Mouse (Mus musculus) hindbrain, postnatal 0 days (tissue): ENCODE measurements around the gene Izumo4. TPM values are rescaled to one million over a fixed set of nuclear protein-coding genes. Genes with fewer than 3 reads are reported as not detected.
A peak's percentile ranks its signal among the peaks of the same experiment; 100 is the strongest.

ENCODE experiments used
- ATAC-seq: fragments of 200-750 bp; cut with Nextera tagmentation; 2 replicates; pipeline ENCODE4 v1.8.0; 2017; ENCODE audit warnings: mild to moderate bottlenecking, moderate TSS enrichment, moderate library complexity
- DNase-seq: peaks from one replicate; pipeline ENCODE4 v3.0.0-alpha.2; 2015; ENCODE audit warnings: low spot score
- H3K27ac ChIP-seq: fragments of 300-500 bp; sonication (generic); 2 replicates; pipeline ENCODE4 v1.5.1; 2014; ENCODE audit warnings: mild to moderate bottlenecking
- H3K27me3 ChIP-seq: fragments of 300-500 bp; sonication (generic); 2 replicates; pipeline ENCODE4 v1.6.1; 2014; ENCODE audit warnings: low read length, mixed read lengths; ENCODE audit not compliant: insufficient read depth
- H3K36me3 ChIP-seq: fragments of 300-500 bp; sonication (generic); 2 replicates; pipeline ENCODE4 v1.6.1; 2014; ENCODE audit warnings: low read length, mixed read lengths; ENCODE audit not compliant: insufficient read depth
- H3K4me1 ChIP-seq: fragments of 300-500 bp; sonication (generic); 2 replicates; pipeline ENCODE4 v1.6.1; 2014; ENCODE audit warnings: antibody characterized with exemption, low read length, mixed read lengths; ENCODE audit not compliant: insufficient read depth
- H3K4me2 ChIP-seq: fragments of 300-500 bp; sonication (generic); 2 replicates; pipeline ENCODE4 v1.6.1; 2014; ENCODE audit warnings: low read depth, mild to moderate bottlenecking, low read length, moderate library complexity, mixed read lengths
- H3K4me3 ChIP-seq: fragments of 300-500 bp; sonication (generic); 2 replicates; pipeline ENCODE4 v1.5.1; 2014; ENCODE audit warnings: low read length
- H3K9ac ChIP-seq: fragments of 300-500 bp; sonication (generic); replicated peaks from 2 replicates; pipeline ENCODE4 v1.6.1; 2014; ENCODE audit warnings: mild to moderate bottlenecking, low read length, moderate library complexity, mixed read lengths
- H3K9me3 ChIP-seq: fragments of 300-500 bp; sonication (generic); 2 replicates; pipeline ENCODE4 v1.6.1; 2016; ENCODE audit warnings: low read length, mixed read lengths
- CTCF ChIP-seq: IDR thresholded peaks from 2 replicates; pipeline ENCODE4 v1.5.1; 2016; ENCODE audit warnings: antibody characterized with exemption, control low read depth, low read depth
- WGBS: fragments of 180-500 bp; shearing (Covaris S2); extraction: QIAGEN DNeasy Blood & Tissue Kit; methylation state at CpG from one replicate; pipeline ENCODE4 v1.1.7; 2014; 5-methylcytosine and 5-hydroxymethylcytosine counted together
- polyA plus RNA-seq: library from polyadenylated mRNA; unstranded; fragments of >200 nt; fragmentation: Nextera tagmentation; extraction: Ambion mirVana; gene quantifications from 2 replicates; pipeline ENCODE4 v1.2.1, GENCODE M21; 2015
- total RNA-seq: library from RNA; depleted of rRNA; stranded (reverse); fragments of >200 nt; gene quantifications from 2 replicates; pipeline ENCODE4 v1.2.3, GENCODE M21; 2014

Izumo4 gene
- total and polyA plus RNA-seq, 2 experiments from 2014 or later = 31.1 to 46.7 TPM

DNA sequence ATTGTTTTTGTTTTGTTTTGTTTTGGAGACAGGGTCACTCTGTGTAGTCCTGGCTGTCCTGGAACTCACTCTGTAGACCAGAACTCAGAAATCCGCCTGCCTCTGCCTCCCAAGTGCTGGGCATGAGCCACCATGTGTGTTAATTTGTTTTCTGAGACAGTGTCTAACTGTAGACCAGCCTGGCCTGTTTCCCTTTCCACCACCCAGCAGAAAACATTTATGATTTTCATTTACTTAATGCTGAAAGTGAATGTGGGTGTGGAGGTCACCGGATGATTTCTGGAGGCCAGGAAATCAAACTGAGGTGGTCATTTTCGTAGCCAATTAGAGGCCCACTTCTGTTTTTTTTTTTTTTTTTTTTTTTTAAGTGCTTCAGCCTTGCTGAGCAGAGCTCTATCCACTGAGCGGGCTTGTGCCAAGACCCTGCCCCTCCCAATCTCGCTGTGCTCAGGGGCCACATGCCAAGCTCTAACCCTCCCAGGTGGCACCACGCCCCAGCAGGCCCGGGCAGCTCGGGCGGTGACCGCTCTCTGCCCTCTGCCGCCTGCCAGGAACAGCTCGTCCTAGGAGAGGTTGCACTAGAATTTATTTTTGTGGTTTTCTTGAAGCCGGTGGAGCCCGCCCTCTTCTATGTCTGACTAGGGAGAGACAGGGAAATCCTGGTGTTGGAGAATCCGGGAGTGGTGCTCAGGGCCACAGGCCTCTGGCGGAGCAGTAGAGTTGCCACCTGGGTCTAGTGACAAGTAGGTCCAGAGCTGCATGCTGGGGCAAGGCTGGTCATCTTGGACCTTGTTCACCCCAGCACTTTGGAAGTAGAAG, 37.6 kb upstream of the Izumo4 start:
- H3K9me3 ChIP-seq = no peaks in the 10 kb centered on the region
- H3K36me3 ChIP-seq = peaks cover 33% of the 10 kb centered on the region
- 0 out of 2 replicates have a peak overlapping the region, but pooled peaks have one; percentile 19 for H3K4me2 ChIP-seq
- TF ChIP-seq CTCF = no peak
- no peak overlapping the region for H3K9ac ChIP-seq
- H3K27ac ChIP-seq = peak overlapping the region; percentile 54; the same call in 1 of the 2 replicates
- ATAC-seq (peak; percentile 28; the same call in 1 of the 2 replicates), DNase-seq (peak; percentile 28)
- H3K4me3 ChIP-seq = no peak overlapping the region
- H3K27me3 ChIP-seq = no peaks in the 10 kb centered on the region
- WGBS = 31% methylated on average over 16 of the region's 16 CpGs
- H3K4me1 ChIP-seq = peaks cover 6% of the 10 kb centered on the region; the same call in 1 of the 2 replicates

GRCm38 (mm10) chr10:80665016-80665380, 37.0 kb upstream of the Izumo4 start:
- 21% methylated on average over 10 of the region's 10 CpGs for WGBS
- peaks cover 37% of the 10 kb centered on the region for H3K36me3 ChIP-seq
- no peak for TF ChIP-seq CTCF
- H3K4me2 ChIP-seq = 0 out of 2 replicates have a peak overlapping the region, but pooled peaks have one; percentile 19
- DNase-seq (no peak), ATAC-seq (no peak)
- peaks cover 6% of the 10 kb centered on the region; the same call in 1 of the 2 replicates for H3K4me1 ChIP-seq
- no peaks in the 10 kb centered on the region for H3K9me3 ChIP-seq
- H3K4me3 ChIP-seq = no peak overlapping the region
- H3K27ac ChIP-seq = peak overlapping the region; percentile 54; the same call in 1 of the 2 replicates
- H3K9ac ChIP-seq = no peak overlapping the region
- H3K27me3 ChIP-seq = no peaks in the 10 kb centered on the region

GRCm38 (mm10) chr10:80665459-80665858, 36.5 kb upstream of the Izumo4 start:
- H3K36me3 ChIP-seq = peaks cover 42% of the 10 kb centered on the region
- no peak overlapping the region for H3K4me2 ChIP-seq
- H3K4me1 ChIP-seq = peaks cover 6% of the 10 kb centered on the region; the same call in 1 of the 2 replicates
- ATAC-seq = no peak
- no peaks in the 10 kb centered on the region for H3K9me3 ChIP-seq
- 76% methylated on average over 4 of the region's 4 CpGs for WGBS
- H3K27ac ChIP-seq = peak overlapping the region; percentile 41; the same call in 1 of the 2 replicates
- H3K27me3 ChIP-seq = no peaks in the 10 kb centered on the region
- H3K9ac ChIP-seq = no peak overlapping the region
- H3K4me3 ChIP-seq = no peak overlapping the region
- no peak for TF ChIP-seq CTCF
- no peak for DNase-seq

- no peak for ATAC-seq
- no peaks in the 10 kb centered on the region for H3K9me3 ChIP-seq
- peak; percentile 11; the same call in 1 of the 2 replicates for TF ChIP-seq CTCF
- peaks cover 48% of the 10 kb centered on the region for H3K36me3 ChIP-seq
- no peak overlapping the region for H3K9ac ChIP-seq
- peaks cover 6% of the 10 kb centered on the region; the same call in 1 of the 2 replicates for H3K4me1 ChIP-seq
- no peak overlapping the region for H3K4me3 ChIP-seq
- no peak for DNase-seq
- WGBS = 67% methylated on average over 10 of the region's 10 CpGs
- H3K27ac ChIP-seq = 0 out of 2 replicates have a peak overlapping the region, but pooled peaks have one; percentile 41
- H3K4me2 ChIP-seq = no peak overlapping the region
- no peaks in the 10 kb centered on the region for H3K27me3 ChIP-seq
Observed at GRCm38 (mm10) chr10:80665981-80666733, 35.8 kb upstream of the Izumo4 start.

GRCm38 (mm10) chr10:80666837-80667412, 35.1 kb upstream of the Izumo4 start:
- no peak for TF ChIP-seq CTCF
- H3K9me3 ChIP-seq = no peaks in the 10 kb centered on the region
- no peak overlapping the region for H3K27ac ChIP-seq
- H3K9ac ChIP-seq = no peak overlapping the region
- ATAC-seq = no peak
- no peaks in the 10 kb centered on the region for H3K27me3 ChIP-seq
- DNase-seq = no peak
- H3K4me2 ChIP-seq = no peak overlapping the region
- H3K36me3 ChIP-seq = peaks cover 55% of the 10 kb centered on the region
- H3K4me1 ChIP-seq = peaks cover 6% of the 10 kb centered on the region; the same call in 1 of the 2 replicates
- WGBS = 84% methylated on average over 19 of the region's 19 CpGs
- H3K4me3 ChIP-seq = no peak overlapping the region

GRCm38 (mm10) chr10:80668614-80669013, 33.4 kb upstream of the Izumo4 start:
- ATAC-seq (no peak), DNase-seq (peak; percentile 43)
- Histone ChIP-seq H3K4me3 (no peak overlapping the region), H3K27ac (no peak overlapping the region), H3K36me3 (peaks cover 55% of the 10 kb centered on the region), H3K9ac (no peak overlapping the region), H3K4me2 (no peak overlapping the region), H3K4me1 (peaks cover 14% of the 10 kb centered on the region), H3K27me3 (no peaks in the 10 kb centered on the region), H3K9me3 (no peaks in the 10 kb centered on the region)
- TF ChIP-seq CTCF = no peak
- 61% methylated on average over 11 of the region's 11 CpGs for WGBS
